Mouse (Mus musculus): ENCODE measurements around the gene Gm10577.

GRCm38 (mm10) chr4:100977522-100977921 lies 43.0 kb downstream of the Gm10577 start:
- TF ChIP-seq CTCF (conservative IDR thresholded peaks at IDR 0.05 in 1 of 2, IDR thresholded peaks at IDR 0.05 in 1 of 2; ENCODE audit: low read depth in 2 of 2, low read length in 2 of 2) (peak in 1 of 2 experiments; percentile 25; a peak in 1 of 4 replicates), MXI1 (IDR thresholded peaks at IDR 0.05; ENCODE audit: low read depth, low read length) (no peak), KAT2A (IDR thresholded peaks at IDR 0.05; ENCODE audit: insufficient replicate concordance, low read length) (no peak), MYC (IDR thresholded peaks at IDR 0.05; ENCODE audit: low read depth, low read length) (no peak), EP300 (IDR thresholded peaks at IDR 0.05; ENCODE audit: low read length) (no peak), POLR2A (IDR thresholded peaks at IDR 0.05; ENCODE audit: low read depth, low read length) (no peak)

All from CH12.LX (cell line).